In genomic region chr13:58509241-58509640, GRCm38 (mm10) we compare ENCODE assay signal across 24 mouse cellular contexts.
A peak's percentile ranks its signal among the peaks of the same experiment; 100 is the strongest.
DNase-seq lines count a peak whose midpoint lies in the region; ATAC-seq and TF ChIP-seq lines count a peak whose summit lies in the region.
"Had no signal": no experiment of that assay in that cellular context is flagged by ENCODE, and none has a peak within 500 bp of the region (broad histone marks: within the 10 kb centered on the region; RNA-seq: fewer than 3 reads in every experiment).

No protein-coding gene starts in this region.

- H3K4me3 ChIP-seq in ES-Bruce4 (ENCODE audit: low read depth, low read length) = no peak overlapping the region
- H3K4me3 ChIP-seq in midbrain, embryonic 13.5 days (replicated peaks) = no peak overlapping the region
- H3K4me3 ChIP-seq: embryonic facial prominence, embryonic 10.5 days; embryonic facial prominence, embryonic 12.5 days; forebrain, embryonic 13.5 days; forebrain, embryonic 15.5 days had no signal

- 0 out of 2 replicates have a peak, but pooled peaks have one; percentile 23 for TF ChIP-seq EP300 in ES-Bruce4 (IDR thresholded peaks at IDR 0.05; ENCODE audit: insufficient read depth, low read depth, low read length)

- no peak for TF ChIP-seq POLR2A in ES-Bruce4 (IDR thresholded peaks at IDR 0.05; ENCODE audit: insufficient read depth, low read length)

- H3K9ac ChIP-seq in ES-Bruce4 (ENCODE audit: low read depth, poor library complexity, severe bottlenecking) = no peak overlapping the region
- no peak overlapping the region for H3K9ac ChIP-seq in midbrain, embryonic 13.5 days (replicated peaks)
- H3K9ac ChIP-seq: embryonic facial prominence, embryonic 12.5 days; forebrain, embryonic 13.5 days; forebrain, embryonic 15.5 days; forebrain, postnatal 0 days had no signal

- no peak for TF ChIP-seq CTCF in ES-Bruce4 (IDR thresholded peaks at IDR 0.05; ENCODE audit: low read depth, low read length)

- peaks cover 2% of the 10 kb centered on the region for H3K4me1 ChIP-seq in ES-Bruce4 (ENCODE audit: control insufficient read depth, insufficient read depth, low read length)
- H3K4me1 ChIP-seq in midbrain, embryonic 13.5 days (replicated peaks) = 0 out of 2 replicates have a peak, but pooled peaks cover 3% of the 10 kb centered on the region
- H3K4me1 ChIP-seq: embryonic facial prominence, embryonic 10.5 days; embryonic facial prominence, embryonic 12.5 days had no signal

- ATAC-seq in midbrain, embryonic 13.5 days = no peak
- ATAC-seq: CD4-positive, CD25-positive, alpha-beta regulatory T cell, adult 4 months; forebrain, embryonic 13.5 days; forebrain, embryonic 15.5 days; forebrain, postnatal 0 days; Patski had no signal

- H3K9me3 ChIP-seq in ES-Bruce4 (replicated peaks; ENCODE audit: control insufficient read depth, insufficient read depth, low read length, poor library complexity, severe bottlenecking) = no peaks in the 10 kb centered on the region
- H3K9me3 ChIP-seq in midbrain, embryonic 13.5 days = no peaks in the 10 kb centered on the region
- H3K9me3 ChIP-seq: embryonic facial prominence, embryonic 10.5 days; embryonic facial prominence, embryonic 12.5 days; forebrain, embryonic 13.5 days; forebrain, embryonic 15.5 days; G1E had no signal

- H3K27me3 ChIP-seq in ES-Bruce4 (ENCODE audit: control insufficient read depth, insufficient read depth, low read length, poor library complexity, severe bottlenecking) = no peaks in the 10 kb centered on the region
- no peaks in the 10 kb centered on the region for H3K27me3 ChIP-seq in splenic B cell, adult 2 months (ENCODE audit: control insufficient read depth, insufficient read depth, low read length, poor library complexity, severe bottlenecking)
- no peaks in the 10 kb centered on the region for H3K27me3 ChIP-seq in midbrain, embryonic 13.5 days
- H3K27me3 ChIP-seq: CH12.LX; embryonic facial prominence, embryonic 12.5 days; forebrain, embryonic 13.5 days; forebrain, embryonic 15.5 days had no signal

- no peaks in the 10 kb centered on the region for H3K36me3 ChIP-seq in ES-Bruce4 (ENCODE audit: control insufficient read depth, insufficient read depth, low read length, poor library complexity, severe bottlenecking)
- no peaks in the 10 kb centered on the region for H3K36me3 ChIP-seq in splenic B cell, adult 2 months (ENCODE audit: control insufficient read depth, insufficient read depth, low read length, poor library complexity, severe bottlenecking)
- H3K36me3 ChIP-seq in midbrain, embryonic 13.5 days = no peaks in the 10 kb centered on the region
- H3K36me3 ChIP-seq: embryonic facial prominence, embryonic 10.5 days; embryonic facial prominence, embryonic 12.5 days; forebrain, embryonic 15.5 days; G1E had no signal

- peak; percentile 60 for DNase-seq in ZHBTc4 (ENCODE audit: low read depth, low spot score)
- DNase-seq in splenic B cell, adult 2 months (ENCODE audit: low read depth, low spot score) = peak; percentile 12
- DNase-seq in frontal cortex, postnatal 36 days (ENCODE audit: low spot score in 2 of 2) = no peak
- DNase-seq in kidney, postnatal 10 days = no peak
- DNase-seq: adrenal gland, adult 2 months; adrenal gland, postnatal 10 days; adrenal gland, postnatal 25 days; B cell, adult 2 months; cerebellum, adult 11-12 months; cerebellum, adult 2 months; cerebellum, adult 9-10 months; cerebellum, postnatal 10 days; cerebellum, postnatal 25 days; forebrain, postnatal 0 days had no signal

- WGBS in midbrain, embryonic 13.5 days = 72% methylated on average over 3 of the region's 3 CpGs

- no peak overlapping the region for H3K4me2 ChIP-seq in midbrain, embryonic 13.5 days (replicated peaks)
- H3K4me2 ChIP-seq: embryonic facial prominence, embryonic 12.5 days; forebrain, embryonic 13.5 days; forebrain, embryonic 15.5 days had no signal

- no peak overlapping the region for H3K27ac ChIP-seq in ES-Bruce4 (ENCODE audit: insufficient read depth, low read length)
- H3K27ac ChIP-seq in midbrain, embryonic 13.5 days = no peak overlapping the region
- H3K27ac ChIP-seq: embryonic facial prominence, embryonic 10.5 days; embryonic facial prominence, embryonic 12.5 days; forebrain, embryonic 13.5 days; forebrain, embryonic 15.5 days had no signal

Comparison
In these comparisons a context has a peak if more than half of its experiments do, and no peak if none do; other contexts are left out.
1. DNase-seq: peak in ZHBTc4 (single experiment) and splenic B cell, adult 2 months (single experiment); none in frontal cortex, postnatal 36 days (0 of 2) and kidney, postnatal 10 days (single experiment).